Mouse (Mus musculus): ENCODE results near the gene Sh3glb1. TPM values are rescaled to one million over a fixed set of nuclear protein-coding genes. Genes with fewer than 3 reads are reported as not detected.
"Not testable (repeated sequence)": the region's sequence is repeated elsewhere in the genome, so short reads cannot be mapped to it uniquely, and the experiment has no call there.

The Sh3glb1 gene
- 106 and 119 TPM in 2 replicates for polyA plus RNA-seq (2015; fragmentation: Nextera tagmentation; extraction: Ambion mirVana)

DNA sequence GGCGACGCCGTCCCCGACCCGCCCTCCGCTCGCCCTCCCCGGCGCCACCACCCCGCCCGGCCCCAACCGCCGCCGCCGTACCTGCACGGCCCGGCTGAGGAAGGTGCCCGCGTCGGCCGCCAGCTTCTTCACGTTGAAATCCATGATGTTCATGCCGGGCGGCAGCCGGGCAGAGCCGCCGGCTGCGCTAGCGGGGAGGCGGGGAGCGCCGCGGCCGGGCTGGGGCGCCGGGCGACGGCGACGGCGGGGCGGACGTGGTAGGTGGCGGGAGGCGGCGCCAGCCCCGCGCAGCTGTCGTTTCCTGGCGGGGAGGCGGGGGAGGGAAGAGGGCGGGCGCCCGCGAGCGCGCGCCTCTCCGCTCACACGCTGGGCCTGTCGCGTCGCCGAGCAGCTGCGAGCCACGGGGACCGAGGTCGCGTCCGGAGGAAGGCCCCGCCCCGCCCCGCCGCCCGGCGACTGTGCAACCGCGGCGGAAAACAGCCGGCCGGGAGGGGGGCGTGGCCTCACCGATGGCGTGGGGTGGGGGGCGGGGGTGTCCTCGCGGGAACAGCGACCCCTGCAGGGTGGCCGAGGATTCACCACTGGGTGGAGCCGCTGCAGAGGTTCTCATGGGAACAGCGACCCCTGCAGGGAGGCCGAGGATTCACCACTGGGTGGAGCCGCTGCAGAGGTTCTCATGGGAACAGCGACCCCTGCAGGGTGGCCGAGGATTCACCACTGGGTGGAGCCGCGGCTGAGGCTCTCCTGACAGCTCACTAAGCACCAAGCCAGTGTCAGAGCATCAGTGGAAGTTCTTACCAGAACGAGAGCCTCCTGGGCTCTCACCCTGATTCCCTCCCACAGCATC, at the start of gene Sh3glb1:
Sh3glb1 (minus strand) TSS at position 435 of the 847 bp plus-strand sequence.
- Histone ChIP-seq H3K4me3 (ENCODE audit: low read length) (peak within 1 kb of the TSS; percentile 91), H3K27me3 (ENCODE audit: control insufficient read depth, insufficient read depth, low read depth, low read length) (no peaks in the 10 kb centered on the region), H3K27ac (ENCODE audit: low read length) (peak within 1 kb of the TSS; percentile 100), H3K4me2 (ENCODE audit: low read depth, low read length) (peak within 1 kb of the TSS; percentile 81), H3K36me3 (ENCODE audit: control insufficient read depth, insufficient read depth, low read length) (no peaks in the 10 kb centered on the region), H3K9me3 (ENCODE audit: control insufficient read depth, low read length) (no peaks in the 10 kb centered on the region), H3K9ac (ENCODE audit: low read length) (peak within 1 kb of the TSS; percentile 90), H3K4me1 (replicated peaks; ENCODE audit: control insufficient read depth, insufficient read depth, low read length) (peaks cover 20% of the 10 kb centered on the region)
- under 1% methylated on average over 50 of the region's 98 CpGs for WGBS
- ATAC-seq (ENCODE audit: low read depth): peak; percentile 92

DNA sequence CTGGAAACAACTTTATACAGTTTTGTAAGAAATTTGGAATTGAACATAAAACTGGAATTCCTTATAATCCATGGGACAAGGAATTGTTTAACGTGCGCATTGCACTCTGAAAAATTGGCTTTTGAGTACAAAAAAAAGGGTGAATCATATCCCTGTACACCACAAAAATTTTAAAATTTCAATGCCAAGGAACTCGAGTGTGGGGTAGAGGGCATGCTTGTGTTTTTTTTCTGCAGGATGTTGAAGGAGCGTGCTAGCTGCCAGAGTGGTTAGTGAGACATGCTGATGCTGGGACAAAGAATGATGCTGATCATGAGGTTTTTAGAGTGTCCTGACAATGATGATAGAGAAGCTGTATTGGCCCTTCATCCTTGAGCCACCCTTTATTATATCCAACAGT, 45.0 kb upstream of the Sh3glb1 start:
- Histone ChIP-seq H3K4me1 (replicated peaks; ENCODE audit: control insufficient read depth, insufficient read depth, low read length) (peaks cover 7% of the 10 kb centered on the region), H3K4me3 (ENCODE audit: low read length) (no peak overlapping the region), H3K4me2 (ENCODE audit: low read depth, low read length) (no peak overlapping the region), H3K27ac (ENCODE audit: low read length) (no peak overlapping the region), H3K9ac (ENCODE audit: low read length) (no peak overlapping the region), H3K9me3 (ENCODE audit: control insufficient read depth, low read length) (no peaks in the 10 kb centered on the region), H3K36me3 (ENCODE audit: control insufficient read depth, insufficient read depth, low read length) (no peaks in the 10 kb centered on the region), H3K27me3 (ENCODE audit: control insufficient read depth, insufficient read depth, low read depth, low read length) (no peaks in the 10 kb centered on the region)
- WGBS: 78% methylated on average over 4 of the region's 4 CpGs
- ATAC-seq (ENCODE audit: low read depth): no peak

DNA sequence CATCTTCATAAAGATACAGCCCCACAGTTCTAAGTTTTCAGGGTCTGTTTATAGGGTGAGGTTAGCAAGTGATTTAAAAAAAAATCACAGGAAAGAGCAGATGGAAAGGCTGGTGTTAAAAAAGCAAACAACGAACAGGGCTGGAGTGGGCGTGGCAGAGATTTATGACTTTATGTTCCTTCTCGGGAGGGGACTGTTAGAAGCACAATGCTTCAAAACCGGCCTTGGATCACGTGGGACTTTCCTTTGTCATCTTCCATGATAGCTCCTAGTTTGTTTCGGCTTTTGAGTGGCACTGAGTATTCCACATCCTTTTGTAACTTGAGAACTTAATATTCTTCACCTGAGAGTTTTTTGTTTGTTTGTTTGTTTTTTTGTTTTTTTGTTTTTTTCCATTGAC, 41.3 kb upstream of the Sh3glb1 start:
- peak; percentile 28; the same call in 1 of the 2 replicates for ATAC-seq (ENCODE audit: low read depth)
- Histone ChIP-seq H3K4me3 (ENCODE audit: low read length) (no peak overlapping the region), H3K27me3 (ENCODE audit: control insufficient read depth, insufficient read depth, low read depth, low read length) (no peaks in the 10 kb centered on the region), H3K27ac (ENCODE audit: low read length) (peak overlapping the region; percentile 55; the same call in 1 of the 2 replicates), H3K9me3 (ENCODE audit: control insufficient read depth, low read length) (no peaks in the 10 kb centered on the region), H3K36me3 (ENCODE audit: control insufficient read depth, insufficient read depth, low read length) (no peaks in the 10 kb centered on the region), H3K9ac (ENCODE audit: low read length) (no peak overlapping the region), H3K4me2 (ENCODE audit: low read depth, low read length) (peak overlapping the region; percentile 19; the same call in 1 of the 2 replicates), H3K4me1 (replicated peaks; ENCODE audit: control insufficient read depth, insufficient read depth, low read length) (peaks cover 7% of the 10 kb centered on the region)
- 35% methylated on average over 6 of the region's 6 CpGs for WGBS

DNA sequence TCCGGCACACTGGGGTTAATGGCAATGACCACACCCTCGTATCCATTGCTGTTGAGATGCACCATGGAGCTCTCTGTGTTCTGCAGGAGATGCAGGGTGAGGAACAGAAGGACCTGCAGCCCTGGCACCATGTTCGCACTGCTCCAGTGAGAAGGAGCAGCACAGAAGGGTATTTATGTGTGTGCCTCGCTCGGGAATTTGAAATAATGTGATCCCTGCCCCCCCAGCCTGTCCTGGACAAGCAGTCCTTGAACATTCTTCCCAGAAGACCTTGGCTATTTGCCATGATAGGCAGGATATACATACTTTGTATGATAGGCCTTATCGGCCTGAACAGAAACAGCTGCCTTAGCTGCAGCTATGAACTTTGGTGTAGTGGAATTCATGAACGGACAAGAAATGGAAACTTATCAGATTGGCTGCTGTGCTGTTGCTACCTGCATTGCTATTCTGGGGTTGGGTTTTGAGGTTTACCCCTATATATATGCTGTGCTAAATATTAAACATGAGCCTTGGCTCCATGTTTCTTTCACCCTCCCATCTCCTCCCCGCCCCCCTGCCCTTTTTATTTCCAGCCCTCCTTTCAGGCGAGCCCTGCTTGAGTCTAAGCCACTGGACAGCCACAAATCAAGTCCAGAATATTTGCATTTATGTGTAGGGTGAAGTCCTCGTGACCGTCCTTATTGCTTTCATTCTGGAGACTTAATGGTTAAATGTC, 40.6 kb upstream of the Sh3glb1 start, which contains the start of gene Clca3a1:
Clca3a1 (minus strand) TSS at position 386 of the 718 bp plus-strand sequence.
- H3K9ac ChIP-seq (ENCODE audit: low read length): no peak within 1 kb of the TSS
- no peaks in the 10 kb centered on the region for H3K36me3 ChIP-seq (ENCODE audit: control insufficient read depth, insufficient read depth, low read length)
- H3K27me3 ChIP-seq (ENCODE audit: control insufficient read depth, insufficient read depth, low read depth, low read length): no peaks in the 10 kb centered on the region
- H3K4me1 ChIP-seq (replicated peaks; ENCODE audit: control insufficient read depth, insufficient read depth, low read length): peaks cover 7% of the 10 kb centered on the region
- peak within 1 kb of the TSS; percentile 55 for H3K27ac ChIP-seq (ENCODE audit: low read length)
- peak within 1 kb of the TSS; percentile 19 for H3K4me2 ChIP-seq (ENCODE audit: low read depth, low read length)
- no peak within 1 kb of the TSS for H3K4me3 ChIP-seq (ENCODE audit: low read length)
- 21% methylated on average over 9 of the region's 11 CpGs for WGBS
- H3K9me3 ChIP-seq (ENCODE audit: control insufficient read depth, low read length): no peaks in the 10 kb centered on the region
- ATAC-seq (ENCODE audit: low read depth): peak; percentile 89

DNA sequence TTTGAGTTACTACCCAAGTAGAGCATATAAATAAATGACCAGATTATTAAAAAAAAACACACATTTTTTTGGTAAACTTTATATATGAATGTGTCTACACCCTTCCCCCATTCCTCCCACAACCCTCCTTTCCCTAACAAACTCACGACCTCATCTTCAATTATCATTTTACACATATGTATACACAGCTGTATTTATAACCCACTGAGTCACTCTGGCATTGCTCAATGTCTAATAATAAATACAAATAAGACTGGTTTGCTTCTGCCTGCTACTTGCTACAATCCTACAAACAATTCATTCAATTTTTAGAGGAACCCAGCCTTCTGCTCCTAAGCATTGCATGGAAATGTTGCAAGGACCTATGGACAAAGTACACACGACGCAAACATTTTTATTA, 39.6 kb upstream of the Sh3glb1 start:
- no peaks in the 10 kb centered on the region for H3K36me3 ChIP-seq (ENCODE audit: control insufficient read depth, insufficient read depth, low read length)
- H3K9ac ChIP-seq (ENCODE audit: low read length): no peak overlapping the region
- no peak overlapping the region for H3K27ac ChIP-seq (ENCODE audit: low read length)
- H3K27me3 ChIP-seq (ENCODE audit: control insufficient read depth, insufficient read depth, low read depth, low read length): no peaks in the 10 kb centered on the region
- no peaks in the 10 kb centered on the region for H3K9me3 ChIP-seq (ENCODE audit: control insufficient read depth, low read length)
- H3K4me1 ChIP-seq (replicated peaks; ENCODE audit: control insufficient read depth, insufficient read depth, low read length): peaks cover 7% of the 10 kb centered on the region
- 71% methylated on average over 3 of the region's 3 CpGs for WGBS
- no peak overlapping the region for H3K4me3 ChIP-seq (ENCODE audit: low read length)
- no peak for ATAC-seq (ENCODE audit: low read depth)
- no peak overlapping the region for H3K4me2 ChIP-seq (ENCODE audit: low read depth, low read length)

DNA sequence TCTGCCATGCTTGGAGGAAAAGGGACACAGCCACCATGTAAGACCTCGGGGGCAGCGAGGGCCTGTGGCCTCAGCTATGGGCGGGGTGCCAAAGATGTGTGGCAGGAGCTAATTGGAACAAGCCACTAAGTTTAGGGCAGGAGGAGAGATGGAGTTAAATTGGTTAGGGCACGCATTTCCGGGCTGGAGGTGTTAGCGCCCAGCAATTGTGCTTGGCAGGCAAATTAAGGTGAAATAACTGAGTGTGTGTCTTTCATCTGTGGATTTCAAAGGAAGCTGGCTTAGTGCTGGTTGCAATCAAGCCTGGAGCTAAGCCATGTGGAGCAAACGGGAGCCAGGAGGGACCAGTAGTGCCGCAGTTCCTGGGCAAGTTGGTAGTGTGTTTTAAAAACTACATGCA, 36.0 kb upstream of the Sh3glb1 start:
- H3K36me3 ChIP-seq (ENCODE audit: control insufficient read depth, insufficient read depth, low read length); H3K9me3 ChIP-seq (ENCODE audit: control insufficient read depth, low read length); H3K4me3 ChIP-seq (ENCODE audit: low read length); H3K27me3 ChIP-seq (ENCODE audit: control insufficient read depth, insufficient read depth, low read depth, low read length); H3K4me2 ChIP-seq (ENCODE audit: low read depth, low read length); H3K27ac ChIP-seq (ENCODE audit: low read length); ATAC-seq (ENCODE audit: low read depth); H3K4me1 ChIP-seq (replicated peaks; ENCODE audit: control insufficient read depth, insufficient read depth, low read length); H3K9ac ChIP-seq (ENCODE audit: low read length): not testable (repeated sequence)
- whole genome bisulfite sequencing: 84% methylated on average over 8 of the region's 8 CpGs

DNA sequence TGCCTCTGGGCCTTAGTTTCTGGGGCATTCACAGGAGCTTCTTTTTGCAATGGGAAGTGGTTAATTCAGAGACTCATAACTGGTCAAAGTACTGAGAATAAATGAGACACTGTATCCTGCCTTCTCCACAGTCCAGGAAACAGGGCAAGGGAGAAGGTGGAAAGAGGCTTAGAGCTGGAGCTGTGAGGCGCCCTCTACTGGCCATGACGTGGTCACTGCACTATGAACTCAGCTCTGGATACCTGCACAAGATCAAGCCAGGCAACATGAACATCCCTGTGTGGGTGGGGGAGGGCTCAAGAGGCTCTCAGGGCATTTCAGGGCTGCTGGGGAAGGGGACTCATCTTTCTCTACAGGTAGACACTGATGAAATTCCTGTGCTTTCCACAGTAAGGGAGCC, 33.0 kb upstream of the Sh3glb1 start:
- no peak for ATAC-seq (ENCODE audit: low read depth)
- H3K4me1 ChIP-seq (replicated peaks; ENCODE audit: control insufficient read depth, insufficient read depth, low read length): no peaks in the 10 kb centered on the region
- H3K27me3 ChIP-seq (ENCODE audit: control insufficient read depth, insufficient read depth, low read depth, low read length): no peaks in the 10 kb centered on the region
- no peak overlapping the region for H3K4me2 ChIP-seq (ENCODE audit: low read depth, low read length)
- 10% methylated on average over 2 of the region's 2 CpGs for WGBS
- H3K4me3 ChIP-seq (ENCODE audit: low read length): no peak overlapping the region
- no peak overlapping the region for H3K27ac ChIP-seq (ENCODE audit: low read length)
- no peaks in the 10 kb centered on the region for H3K9me3 ChIP-seq (ENCODE audit: control insufficient read depth, low read length)
- no peak overlapping the region for H3K9ac ChIP-seq (ENCODE audit: low read length)
- H3K36me3 ChIP-seq (ENCODE audit: control insufficient read depth, insufficient read depth, low read length): no peaks in the 10 kb centered on the region

DNA sequence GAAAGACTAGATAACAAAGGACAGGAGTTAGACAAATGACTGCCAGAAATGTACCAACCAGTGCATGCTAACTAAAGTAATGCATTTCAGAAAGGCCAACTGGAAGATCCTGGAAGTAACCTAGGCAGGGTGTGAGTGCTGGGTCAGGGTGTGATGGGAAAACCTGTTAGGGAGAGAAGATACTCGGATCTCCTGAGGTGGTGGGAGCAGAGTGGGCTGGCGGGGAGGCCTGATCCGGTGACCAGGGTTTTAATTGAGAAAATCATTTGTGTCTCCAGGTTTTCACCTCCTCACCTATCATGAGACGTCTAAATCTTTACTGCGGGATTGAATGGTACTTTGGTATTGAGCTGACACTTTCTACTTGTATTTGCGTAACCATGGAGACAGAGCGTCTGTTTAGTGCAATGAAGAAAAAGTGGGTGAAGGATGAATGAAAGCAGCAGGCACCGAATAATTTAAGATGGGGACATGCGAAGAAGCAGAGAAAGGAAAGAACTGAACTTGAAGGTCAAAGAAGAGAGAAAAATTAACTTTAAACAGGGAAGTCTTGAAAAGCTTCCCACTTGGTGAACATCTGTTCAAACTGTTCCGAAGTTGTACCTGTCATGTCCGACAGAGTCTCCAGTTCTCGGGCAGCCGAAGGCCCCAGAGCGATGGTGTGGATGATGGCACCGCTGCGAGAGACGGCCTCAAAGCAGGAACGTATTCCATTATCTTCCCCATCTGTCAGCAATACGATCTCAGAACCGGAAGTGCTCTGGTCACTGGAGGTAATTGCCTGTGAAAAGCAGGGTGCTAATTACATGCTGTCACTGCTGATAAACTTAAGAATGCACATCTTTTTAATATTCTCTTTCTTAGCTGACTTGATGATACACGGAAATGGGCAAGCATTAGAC, 29.2 kb upstream of the Sh3glb1 start:
- not testable (repeated sequence) for H3K9me3 ChIP-seq (ENCODE audit: control insufficient read depth, low read length); H3K4me1 ChIP-seq (replicated peaks; ENCODE audit: control insufficient read depth, insufficient read depth, low read length); H3K27ac ChIP-seq (ENCODE audit: low read length); H3K36me3 ChIP-seq (ENCODE audit: control insufficient read depth, insufficient read depth, low read length); H3K9ac ChIP-seq (ENCODE audit: low read length); H3K27me3 ChIP-seq (ENCODE audit: control insufficient read depth, insufficient read depth, low read depth, low read length); H3K4me3 ChIP-seq (ENCODE audit: low read length)
- peak; percentile 49; the same call in 1 of the 2 replicates for ATAC-seq (ENCODE audit: low read depth)
- WGBS: 39% methylated on average over 18 of the region's 21 CpGs
- 0 out of 2 replicates have a peak overlapping the region, but pooled peaks have one; percentile 11 for H3K4me2 ChIP-seq (ENCODE audit: low read depth, low read length)

All from lung, embryonic 16.5 days (tissue).